Mouse (Mus musculus) spleen, adult 2 months (tissue): ENCODE measurements around the gene Timm8a2. TPM values are rescaled to one million over a fixed set of nuclear protein-coding genes. Genes with fewer than 3 reads are reported as not detected.
A peak's percentile ranks its signal among the peaks of the same experiment; 100 is the strongest.

Source experiments
- DNase-seq, 2 experiments: peaks; one replicate each; pipeline versions ENCODE4 v3.0.0 to v3.0.0-alpha.2; 2012 to 2021; ENCODE audit warnings: low spot score in 2 of 2, low read depth in 1 of 2
- H3K27ac ChIP-seq: fragments of 200-500 bp; 2 replicates; pipeline ENCODE4 v1.5.1; 2012; ENCODE audit warnings: low read length, inconsistent platforms; ENCODE audit not compliant: insufficient read depth
- H3K27me3 ChIP-seq: fragments of 200-500 bp; 2 replicates; pipeline ENCODE4 v1.6.1; 2012; ENCODE audit warnings: mild to moderate bottlenecking, moderate library complexity, low read length, inconsistent platforms; ENCODE audit not compliant: control insufficient read depth, insufficient read depth
- H3K36me3 ChIP-seq: fragments of 200-500 bp; 2 replicates; pipeline ENCODE4 v1.6.1; 2012; ENCODE audit warnings: mild to moderate bottlenecking, low read length, inconsistent platforms; ENCODE audit not compliant: control insufficient read depth, insufficient read depth
- H3K4me1 ChIP-seq: fragments of 200-500 bp; 2 replicates; pipeline ENCODE4 v1.6.1; 2011; ENCODE audit warnings: inconsistent platforms; ENCODE audit not compliant: control insufficient read depth, insufficient read depth, insufficient read length
- H3K4me3 ChIP-seq: fragments of 200-500 bp; 2 replicates; pipeline ENCODE4 v1.5.1; 2011; ENCODE audit warnings: mild to moderate bottlenecking, inconsistent platforms; ENCODE audit not compliant: insufficient read depth, insufficient read length; ENCODE audit errors: extremely low read depth
- CTCF ChIP-seq: fragments of 200-500 bp; IDR thresholded peaks from 2 replicates; pipeline ENCODE4 v1.5.1; 2011; ENCODE audit warnings: mild to moderate bottlenecking, inconsistent platforms; ENCODE audit not compliant: insufficient read depth, insufficient read length, insufficient replicate concordance; ENCODE audit errors: extremely low read depth
- POLR2A ChIP-seq: fragments of 200-500 bp; IDR thresholded peaks from 2 replicates; pipeline ENCODE4 v1.6.1; 2011; ENCODE audit warnings: low read depth, low read length, inconsistent platforms
- WGBS: fragments of 180-500 bp; shearing (Covaris S2); methylation state at CpG from one replicate; pipeline ENCODE4 v1.1.7; 2018; 5-methylcytosine and 5-hydroxymethylcytosine counted together
- polyA plus RNA-seq: library from polyadenylated mRNA; depleted of rRNA; stranded (reverse); fragments of >200 nt; gene quantifications from 2 replicates; pipeline ENCODE4 v1.2.3, GENCODE M21; 2012

The Timm8a2 gene
- polyA plus RNA-seq, 1 experiment = 0.23 TPM

DNA sequence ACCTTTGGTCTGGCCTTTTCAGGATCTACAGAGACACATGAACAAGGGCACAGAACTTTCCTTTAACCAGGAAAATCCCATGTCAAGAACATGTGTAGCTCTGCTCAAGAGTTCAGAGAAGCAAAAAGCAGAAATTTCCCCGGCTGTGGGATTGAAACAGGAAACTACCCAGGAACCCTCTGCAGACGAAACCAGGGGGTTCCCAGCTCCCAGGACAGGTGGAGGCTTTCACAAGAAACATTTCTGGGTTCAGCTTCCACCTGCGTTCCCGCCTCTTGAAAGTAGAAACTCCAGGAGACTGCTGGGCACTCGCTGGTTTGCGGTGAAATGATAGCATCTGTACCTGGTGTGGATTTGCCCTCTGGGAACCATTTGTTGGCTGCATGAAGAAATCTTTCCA is 22.4 kb downstream of the Timm8a2 start:
- Histone ChIP-seq H3K27ac (peak overlapping the region; percentile 73), H3K4me1 (peaks cover 55% of the 10 kb centered on the region), H3K36me3 (no peaks in the 10 kb centered on the region), H3K27me3 (no peaks in the 10 kb centered on the region), H3K4me3 (no peak overlapping the region)
- 37% methylated on average over 6 of the region's 6 CpGs for WGBS
- TF ChIP-seq CTCF (no peak), POLR2A (no peak)
- no peak for DNase-seq

DNA sequence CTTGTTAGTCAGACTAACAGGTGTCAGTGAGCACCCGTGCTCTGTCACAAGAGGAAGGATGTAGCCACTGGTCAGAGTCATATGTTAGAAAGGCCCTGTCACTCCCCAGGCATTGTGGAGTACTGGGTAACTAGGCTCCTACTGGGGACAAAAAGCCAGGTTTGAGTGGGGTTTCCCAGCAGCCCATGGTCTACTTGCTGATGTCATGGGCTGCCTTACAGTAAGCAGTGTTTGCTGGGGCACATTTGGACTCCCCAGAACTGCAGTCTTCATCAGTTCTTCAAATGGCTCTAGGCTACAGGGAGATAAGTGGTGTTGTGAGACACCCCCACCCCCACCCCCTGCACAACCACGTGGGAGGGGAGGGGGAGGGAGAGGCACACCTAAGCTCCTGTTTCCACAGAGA is 23.5 kb downstream of the Timm8a2 start:
- no peak for TF ChIP-seq POLR2A
- TF ChIP-seq CTCF = no peak
- 3% methylated on average over 2 of the region's 2 CpGs for WGBS
- H3K36me3 ChIP-seq = no peaks in the 10 kb centered on the region
- H3K27ac ChIP-seq = peak overlapping the region; percentile 73
- H3K4me3 ChIP-seq = no peak overlapping the region
- H3K4me1 ChIP-seq = peaks cover 58% of the 10 kb centered on the region
- DNase-seq = peak in 1 of 2 experiments; percentile 46
- no peaks in the 10 kb centered on the region for H3K27me3 ChIP-seq

DNA sequence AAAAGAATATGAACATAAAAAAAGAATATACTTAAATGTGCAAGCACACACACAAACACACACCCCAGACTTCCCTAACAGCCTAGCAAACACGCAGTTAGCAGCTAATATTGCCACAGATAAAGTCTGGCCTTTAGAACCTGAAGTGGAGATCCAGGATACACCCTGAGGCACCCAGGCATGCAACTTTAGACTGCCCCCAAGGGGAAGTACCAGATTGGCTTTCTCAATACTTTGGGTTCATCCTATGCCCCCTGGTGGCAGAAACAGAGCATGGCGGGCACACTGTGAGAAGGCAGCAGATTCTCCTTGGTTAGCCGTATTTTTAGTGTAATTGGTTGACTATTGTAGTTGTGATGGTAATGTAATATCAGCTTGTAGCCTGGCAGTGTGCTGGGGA is 26.2 kb downstream of the Timm8a2 start:
- Histone ChIP-seq H3K36me3 (no peaks in the 10 kb centered on the region), H3K4me1 (peaks cover 63% of the 10 kb centered on the region), H3K27ac (no peak overlapping the region), H3K27me3 (no peaks in the 10 kb centered on the region), H3K4me3 (no peak overlapping the region)
- DNase-seq = peak; percentile 81 to 91
- TF ChIP-seq CTCF (peak; percentile 82; the same call in 1 of the 2 replicates), POLR2A (no peak)
- WGBS = 2% methylated on average over 3 of the region's 3 CpGs

DNA sequence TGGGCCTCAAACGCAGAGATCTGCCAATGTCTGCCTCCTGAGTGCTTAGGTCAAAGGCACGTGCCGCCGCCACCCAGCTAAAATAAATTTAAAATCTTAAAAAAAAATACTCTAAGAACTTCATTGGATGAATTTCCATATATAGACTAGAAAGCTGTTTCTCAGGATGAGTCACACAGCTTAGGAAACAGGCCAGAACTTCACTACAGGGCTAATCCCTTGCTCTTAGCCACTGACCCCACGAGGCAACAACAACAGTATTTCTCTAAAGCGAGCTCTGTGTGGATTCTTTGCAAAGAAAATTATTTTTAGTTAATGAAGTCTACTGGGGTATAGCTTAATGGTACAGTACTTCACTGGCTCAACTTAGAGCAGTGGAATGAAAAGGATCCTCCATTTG is 26.9 kb downstream of the Timm8a2 start:
- peaks cover 66% of the 10 kb centered on the region for H3K4me1 ChIP-seq
- 87% methylated on average over 6 of the region's 6 CpGs for WGBS

DNA sequence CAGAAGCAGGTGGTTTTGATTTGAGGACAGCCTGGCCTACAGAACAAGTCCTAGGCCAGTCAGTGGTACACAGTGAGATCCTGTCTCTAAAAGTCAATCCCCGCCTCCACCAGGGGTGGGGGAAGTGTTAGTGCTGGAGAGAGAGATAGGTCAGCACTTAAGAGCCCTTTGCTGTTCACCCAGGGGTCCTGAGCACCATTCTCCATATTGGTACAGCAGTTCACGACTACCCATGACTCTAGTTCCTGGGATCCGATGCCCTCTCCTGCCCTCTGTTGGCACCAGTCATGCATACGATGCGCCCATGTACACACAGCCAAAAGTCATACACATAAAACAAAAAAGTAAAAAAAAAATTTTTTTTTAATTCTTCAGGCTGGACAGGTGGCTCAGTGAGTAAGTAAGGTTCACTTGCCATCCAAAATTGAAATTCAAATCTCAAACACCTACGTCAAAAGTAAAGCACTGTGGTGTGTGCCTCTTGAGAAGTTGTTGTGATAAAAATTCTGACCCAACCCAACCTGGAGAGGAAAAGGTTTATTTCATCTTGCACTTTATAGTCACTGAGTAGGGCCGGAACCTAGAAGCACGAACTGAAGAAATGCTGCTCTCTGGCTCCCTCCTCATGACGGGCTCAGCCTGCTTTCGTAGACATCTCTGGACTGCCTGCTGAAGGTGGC is 28.1 kb downstream of the Timm8a2 start:
- H3K27ac ChIP-seq = peak overlapping the region; percentile 97
- H3K27me3 ChIP-seq = no peaks in the 10 kb centered on the region
- H3K36me3 ChIP-seq = no peaks in the 10 kb centered on the region
- no peak for TF ChIP-seq CTCF
- no peak for TF ChIP-seq POLR2A
- peaks cover 65% of the 10 kb centered on the region for H3K4me1 ChIP-seq
- peak; percentile 52 to 58 for DNase-seq
- no peak overlapping the region for H3K4me3 ChIP-seq
- WGBS = 65% methylated on average over 10 of the region's 10 CpGs

More for the DNA sequence above, 26.9 kb downstream of the Timm8a2 start:
- Histone ChIP-seq H3K36me3 (no peaks in the 10 kb centered on the region), H3K27ac (peak overlapping the region; percentile 97), H3K4me3 (no peak overlapping the region), H3K27me3 (no peaks in the 10 kb centered on the region)
- TF ChIP-seq POLR2A (no peak), CTCF (no peak)
- DNase-seq = no peak

DNA sequence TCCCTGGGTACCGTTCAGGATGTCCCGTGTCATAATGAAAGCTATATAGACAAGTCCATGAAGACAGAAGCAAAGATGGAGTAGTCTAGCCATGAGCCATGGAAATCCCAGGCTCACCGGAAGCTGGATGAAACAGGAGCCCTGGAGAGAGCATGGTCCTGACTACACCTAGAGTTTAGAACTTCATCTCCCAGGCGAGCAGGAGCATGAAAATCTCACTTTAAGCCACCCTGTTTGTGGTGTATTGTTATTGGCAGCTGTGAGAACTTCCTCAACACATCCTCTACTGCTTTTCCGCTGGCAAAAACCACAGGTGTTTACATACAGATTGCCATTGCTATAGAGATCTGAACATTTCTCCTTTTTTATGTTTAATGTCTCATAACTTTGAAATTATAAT is 29.1 kb downstream of the Timm8a2 start:
- 17% methylated on average over 5 of the region's 5 CpGs for WGBS

DNA sequence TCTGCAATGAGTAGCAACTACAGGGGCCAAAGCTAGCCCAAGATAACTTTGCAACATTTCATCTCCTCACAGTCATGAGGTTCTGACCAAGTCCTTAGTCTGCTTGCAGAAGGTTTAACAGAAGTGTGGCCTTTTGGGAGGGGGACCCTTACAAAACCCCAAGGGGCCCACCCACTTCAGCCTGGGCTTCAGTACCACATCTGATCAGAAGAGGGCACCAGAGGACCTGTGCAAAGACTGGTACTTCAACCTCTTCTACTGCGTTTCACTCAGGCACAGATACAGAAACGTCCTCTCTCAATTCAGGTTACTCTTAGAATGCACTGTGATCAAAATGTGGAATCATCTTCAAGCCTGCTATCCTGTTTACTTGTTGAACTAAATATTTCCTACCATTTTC is 30.0 kb downstream of the Timm8a2 start:
- peak; percentile 56 to 83 for DNase-seq
- Histone ChIP-seq H3K27me3 (no peaks in the 10 kb centered on the region), H3K36me3 (no peaks in the 10 kb centered on the region), H3K27ac (peak overlapping the region; percentile 93), H3K4me3 (no peak overlapping the region), H3K4me1 (peaks cover 54% of the 10 kb centered on the region)
- TF ChIP-seq CTCF (peak; percentile 92; the same call in 1 of the 2 replicates), POLR2A (no peak)
- WGBS = under 1% methylated on average over 2 of the region's 2 CpGs

More for the DNA sequence above, 29.1 kb downstream of the Timm8a2 start:
- Histone ChIP-seq H3K36me3 (no peaks in the 10 kb centered on the region), H3K4me3 (peak overlapping the region; percentile 2; the same call in 1 of the 2 replicates), H3K4me1 (peaks cover 60% of the 10 kb centered on the region), H3K27me3 (no peaks in the 10 kb centered on the region), H3K27ac (peak overlapping the region; percentile 97)
- DNase-seq = peak; percentile 64 to 70
- TF ChIP-seq CTCF = no peak
- TF ChIP-seq POLR2A = peak; percentile 16; the same call in 1 of the 2 replicates
